Mouse (Mus musculus) stomach, embryonic 14.5 days (tissue): Measurements from ENCODE around the gene Med20. TPM values are rescaled to one million over a fixed set of nuclear protein-coding genes. Genes with fewer than 3 reads are reported as not detected.

ENCODE experiments used
- ATAC-seq: fragments of 200-750 bp; cut with Nextera tagmentation; 2 replicates; pipeline ENCODE4 v1.8.0; 2017; ENCODE audit warnings: low read depth, moderate TSS enrichment; ENCODE audit not compliant: insufficient number of reproducible peaks, insufficient read depth, low FRiP score
- H3K27ac ChIP-seq: fragments of 300-500 bp; sonication (generic); 2 replicates; pipeline ENCODE4 v1.5.1; 2014; ENCODE audit warnings: mild to moderate bottlenecking, low read length, moderate library complexity, mixed read lengths
- H3K27me3 ChIP-seq: fragments of 300-500 bp; sonication (generic); 2 replicates; pipeline ENCODE4 v1.6.1; 2014; ENCODE audit warnings: low read length, control low read depth, mixed read lengths; ENCODE audit not compliant: control insufficient read depth, insufficient read depth
- H3K36me3 ChIP-seq: fragments of 300-500 bp; sonication (generic); 2 replicates; pipeline ENCODE4 v1.6.1; 2014; ENCODE audit warnings: mild to moderate bottlenecking, control low read depth, low read length, moderate library complexity, mixed read lengths; ENCODE audit not compliant: control insufficient read depth, insufficient read depth
- H3K4me1 ChIP-seq: fragments of 300-500 bp; sonication (generic); 2 replicates; pipeline ENCODE4 v1.6.1; 2014; ENCODE audit warnings: low read length, control low read depth, mixed read lengths; ENCODE audit not compliant: control insufficient read depth, insufficient read depth
- H3K4me2 ChIP-seq: fragments of 300-500 bp; sonication (generic); replicated peaks from 2 replicates; pipeline ENCODE4 v1.6.1; 2014; ENCODE audit warnings: low read depth, low read length, control low read depth
- H3K4me3 ChIP-seq: fragments of 300-500 bp; sonication (generic); 2 replicates; pipeline ENCODE4 v1.5.1; 2014; ENCODE audit warnings: low read depth, low read length, control low read depth
- H3K9ac ChIP-seq: fragments of 300-500 bp; sonication (generic); replicated peaks from 2 replicates; pipeline ENCODE4 v1.6.1; 2014; ENCODE audit warnings: low read depth, mild to moderate bottlenecking, control low read depth, low read length, moderate library complexity, mixed read lengths
- H3K9me3 ChIP-seq: fragments of 300-500 bp; sonication (generic); 2 replicates; pipeline ENCODE4 v1.6.1; 2016; ENCODE audit warnings: low read depth, low read length, control low read depth; ENCODE audit not compliant: control insufficient read depth
- WGBS: fragments of 180-500 bp; shearing (Covaris S2); extraction: QIAGEN DNeasy Blood & Tissue Kit; methylation state at CpG from one replicate; pipeline ENCODE4 v1.1.7; 2014; 5-methylcytosine and 5-hydroxymethylcytosine counted together
- polyA plus RNA-seq: library from polyadenylated mRNA; unstranded; fragments of >200 nt; fragmentation: Nextera tagmentation; extraction: Ambion mirVana; gene quantifications from 2 replicates; pipeline ENCODE4 v1.2.1, GENCODE M21; 2014

Med20 gene
- polyA plus RNA-seq, result 47.1 and 49.4 TPM in 2 replicates

DNA sequence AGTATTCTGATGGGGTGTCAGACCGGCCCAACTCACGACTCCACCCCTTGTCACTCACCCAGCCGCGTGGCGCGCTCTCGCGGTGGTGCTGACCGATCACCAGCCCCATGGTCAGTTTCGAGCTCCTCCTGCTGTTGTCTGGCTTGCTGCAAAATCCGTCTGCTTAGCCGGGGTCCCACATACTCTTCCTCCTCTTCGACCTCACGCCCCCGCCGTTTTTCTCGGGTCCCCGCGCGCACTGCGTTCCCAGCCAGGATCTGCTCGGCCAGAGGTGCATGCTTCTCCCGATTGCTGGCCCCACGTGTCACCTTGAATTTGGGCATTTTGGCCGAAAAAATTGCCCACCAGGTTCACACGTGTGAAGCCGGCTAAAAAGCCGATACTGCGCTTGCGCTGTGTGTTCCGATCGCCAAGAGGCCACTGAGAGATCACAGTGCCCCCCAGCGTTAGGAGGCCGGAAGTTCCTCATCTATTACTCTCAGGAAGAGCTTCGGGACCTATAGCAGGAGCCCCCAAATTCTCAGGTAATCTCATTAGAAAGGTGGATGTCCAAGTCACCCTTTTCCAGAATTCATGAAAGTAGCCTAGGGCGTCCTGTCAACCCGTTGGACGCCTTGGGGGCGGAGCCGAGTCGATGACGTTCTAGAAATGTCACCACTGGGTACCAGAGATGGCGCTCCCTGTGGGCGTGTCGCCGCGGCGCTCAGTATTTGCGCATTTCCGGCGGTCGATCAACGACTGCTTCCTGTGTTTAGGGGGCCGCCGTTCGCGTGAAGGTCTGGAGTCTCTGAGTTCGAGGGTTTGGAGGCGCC, at the start of gene Med20, which contains the start of the genes Bysl and Gm20517:
Gene Med20 (plus strand): TSS at position 734 of the 812 bp plus-strand sequence.
Gene Bysl (minus strand): TSS at position 644 of the 812 bp plus-strand sequence.
Gene Gm20517 (plus strand): TSS at position 741 of the 812 bp plus-strand sequence.
- peak within 1 kb of the TSS; percentile 85 for H3K4me3 ChIP-seq

DNA sequence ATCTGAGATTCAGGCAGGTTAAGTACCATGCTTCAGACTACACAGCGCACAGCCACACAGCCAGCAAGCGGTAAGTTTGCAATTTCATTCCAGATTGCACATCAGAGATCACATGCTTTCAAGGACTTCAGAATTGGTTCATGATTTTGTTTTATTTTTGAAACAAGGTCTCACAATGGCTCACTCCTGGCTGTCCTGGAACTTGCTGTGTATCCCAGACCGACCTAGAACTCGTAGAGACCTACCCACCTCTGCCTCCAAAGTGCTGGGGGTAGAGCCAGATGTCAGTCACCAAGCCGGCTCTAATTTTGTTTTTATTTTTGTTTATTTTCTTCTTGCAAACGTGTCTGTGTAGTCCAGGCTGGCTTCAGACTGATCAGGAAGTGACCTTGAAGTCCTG, 48.5 kb upstream of the Med20 start:
- H3K4me3 ChIP-seq, result no peak overlapping the region
- H3K27ac ChIP-seq, result no peak overlapping the region
- no peaks in the 10 kb centered on the region for H3K36me3 ChIP-seq
- H3K9me3 ChIP-seq, result no peaks in the 10 kb centered on the region
- H3K4me2 ChIP-seq, result no peak overlapping the region
- 81% methylated on average over 6 of the region's 6 CpGs for WGBS
- H3K4me1 ChIP-seq, result peaks cover 8% of the 10 kb centered on the region; the same call in 1 of the 2 replicates
- H3K27me3 ChIP-seq, result no peaks in the 10 kb centered on the region
- no peak overlapping the region for H3K9ac ChIP-seq
- no peak for ATAC-seq

More for the DNA sequence above, at the start of gene Med20, which contains the start of the genes Bysl and Gm20517:
- H3K9ac ChIP-seq, result peak within 1 kb of the TSS; percentile 72
- peak within 1 kb of the TSS; percentile 92 for H3K4me2 ChIP-seq
- peaks cover 18% of the 10 kb centered on the region for H3K36me3 ChIP-seq
- H3K9me3 ChIP-seq, result no peaks in the 10 kb centered on the region
- peak within 1 kb of the TSS; percentile 72 for H3K27ac ChIP-seq
- peaks cover 18% of the 10 kb centered on the region for H3K4me1 ChIP-seq
- under 1% methylated on average over 59 of the region's 59 CpGs for WGBS
- peak; percentile 94 for ATAC-seq
- no peaks in the 10 kb centered on the region for H3K27me3 ChIP-seq

- Histone ChIP-seq H3K4me2 (no peak overlapping the region), H3K4me1 (peaks cover 7% of the 10 kb centered on the region; the same call in 1 of the 2 replicates), H3K36me3 (no peaks in the 10 kb centered on the region), H3K9ac (no peak overlapping the region), H3K4me3 (no peak overlapping the region), H3K27ac (no peak overlapping the region), H3K27me3 (no peaks in the 10 kb centered on the region), H3K9me3 (no peaks in the 10 kb centered on the region)
- no peak for ATAC-seq
- WGBS, result 74% methylated on average over 5 of the region's 5 CpGs
Measured at GRCm38 (mm10) chr17:47564612-47565011, 46.8 kb upstream of the Med20 start.

GRCm38 (mm10) chr17:47566133-47566532, 45.2 kb upstream of the Med20 start:
- H3K36me3 ChIP-seq, result no peaks in the 10 kb centered on the region
- H3K4me2 ChIP-seq, result no peak overlapping the region
- H3K27me3 ChIP-seq, result no peaks in the 10 kb centered on the region
- no peak overlapping the region for H3K27ac ChIP-seq
- no peaks in the 10 kb centered on the region for H3K4me1 ChIP-seq
- no peak for ATAC-seq
- H3K9ac ChIP-seq, result no peak overlapping the region
- 43% methylated on average over 2 of the region's 2 CpGs for WGBS
- H3K4me3 ChIP-seq, result no peak overlapping the region
- H3K9me3 ChIP-seq, result no peaks in the 10 kb centered on the region

DNA sequence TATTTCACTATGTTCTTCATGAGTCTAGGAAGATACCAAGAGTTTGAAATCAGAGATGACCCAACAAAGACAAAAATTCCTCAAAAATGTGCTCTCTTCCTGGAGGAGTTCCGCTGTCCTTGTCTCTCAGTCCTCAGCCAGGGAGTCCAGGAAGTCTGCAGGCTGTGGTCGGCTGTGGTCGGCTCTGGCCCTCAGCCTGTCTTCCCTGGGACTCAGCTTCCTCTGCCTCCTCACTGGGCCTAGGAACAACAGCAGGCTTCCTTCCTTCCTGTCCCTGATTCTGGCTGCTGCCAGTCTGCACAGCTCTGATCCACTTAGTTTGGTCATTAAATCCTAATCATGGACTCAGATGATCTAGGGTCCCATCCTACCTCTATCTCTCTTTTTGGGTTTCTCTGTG, 44.1 kb upstream of the Med20 start:
- no peak for ATAC-seq
- WGBS, result 63% methylated on average over 3 of the region's 3 CpGs
- Histone ChIP-seq H3K9ac (no peak overlapping the region), H3K9me3 (no peaks in the 10 kb centered on the region), H3K4me3 (no peak overlapping the region), H3K4me2 (no peak overlapping the region), H3K36me3 (no peaks in the 10 kb centered on the region), H3K27me3 (no peaks in the 10 kb centered on the region), H3K4me1 (no peaks in the 10 kb centered on the region), H3K27ac (peak overlapping the region; percentile 11; the same call in 1 of the 2 replicates)

DNA sequence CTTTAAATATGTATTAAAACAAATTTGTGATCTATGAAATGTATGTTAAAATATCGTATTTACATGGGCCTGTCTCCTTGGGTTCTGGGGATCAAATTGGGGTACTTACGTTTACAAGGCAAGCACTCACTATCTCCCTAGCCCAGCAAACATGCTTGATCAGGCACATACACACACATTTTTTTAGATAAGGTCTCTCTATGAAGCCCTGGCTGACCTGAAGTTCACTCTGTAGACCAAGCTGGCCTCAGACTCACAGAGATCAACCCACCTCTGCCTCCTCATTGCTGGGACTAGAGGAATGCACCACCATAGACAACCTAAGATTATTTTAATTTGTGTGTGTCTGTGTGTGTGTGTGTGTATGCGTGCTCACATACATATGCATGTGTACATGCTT, 43.0 kb upstream of the Med20 start:
- Histone ChIP-seq H3K9me3 (no peaks in the 10 kb centered on the region), H3K27me3 (no peaks in the 10 kb centered on the region), H3K9ac (no peak overlapping the region), H3K36me3 (no peaks in the 10 kb centered on the region), H3K4me1 (no peaks in the 10 kb centered on the region), H3K4me2 (no peak overlapping the region), H3K27ac (no peak overlapping the region), H3K4me3 (no peak overlapping the region)
- WGBS, result 96% methylated on average over 3 of the region's 3 CpGs
- 0 out of 2 replicates have a peak, but pooled peaks have one; percentile 49 for ATAC-seq

GRCm38 (mm10) chr17:47568951-47569527, 42.3 kb upstream of the Med20 start:
- H3K4me1 ChIP-seq, result no peaks in the 10 kb centered on the region
- H3K27me3 ChIP-seq, result no peaks in the 10 kb centered on the region
- no peak overlapping the region for H3K27ac ChIP-seq
- ATAC-seq, result no peak
- no peak overlapping the region for H3K4me2 ChIP-seq
- H3K4me3 ChIP-seq, result no peak overlapping the region
- no peaks in the 10 kb centered on the region for H3K36me3 ChIP-seq
- no peaks in the 10 kb centered on the region for H3K9me3 ChIP-seq
- H3K9ac ChIP-seq, result no peak overlapping the region
- WGBS, result 89% methylated on average over 10 of the region's 10 CpGs

GRCm38 (mm10) chr17:47571621-47572020, 39.8 kb upstream of the Med20 start:
- Histone ChIP-seq H3K27me3 (no peaks in the 10 kb centered on the region), H3K36me3 (no peaks in the 10 kb centered on the region), H3K4me1 (no peaks in the 10 kb centered on the region), H3K27ac (no peak overlapping the region), H3K9ac (no peak overlapping the region), H3K4me3 (no peak overlapping the region), H3K9me3 (no peaks in the 10 kb centered on the region), H3K4me2 (no peak overlapping the region)
- 43% methylated on average over 7 of the region's 7 CpGs for WGBS
- ATAC-seq, result no peak
